Comparison of ENCODE assay signal across 16 mouse cellular contexts in the genomic region with DNA sequence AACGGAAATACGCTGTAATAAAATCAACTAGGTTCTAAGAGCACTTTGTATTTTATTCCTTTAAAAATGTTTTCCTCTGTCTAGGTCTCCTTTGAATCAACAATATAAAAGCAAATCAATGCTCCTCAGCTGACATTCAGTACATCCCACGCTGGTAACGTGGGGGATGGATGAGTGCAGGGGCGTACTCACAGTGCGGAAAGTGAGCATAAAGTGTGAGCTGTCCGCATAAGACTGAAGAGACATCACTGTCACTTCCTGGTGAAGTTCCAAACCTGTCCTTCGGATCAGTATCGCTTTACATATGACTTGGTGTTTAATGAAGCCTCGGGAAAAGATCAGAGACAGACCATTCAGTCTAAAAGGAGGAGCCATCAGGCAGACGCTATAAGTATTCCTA. TPM values are rescaled to one million over a fixed set of nuclear protein-coding genes. Genes with fewer than 3 reads are reported as not detected.
A peak's percentile ranks its signal among the peaks of the same experiment; 100 is the strongest.
DNase-seq lines count a peak whose midpoint lies in the region; ATAC-seq and TF ChIP-seq lines count a peak whose summit lies in the region.
"Had no signal": no experiment of that assay in that cellular context is flagged by ENCODE, and none has a peak within 500 bp of the region (broad histone marks: within the 10 kb centered on the region; RNA-seq: fewer than 3 reads in every experiment).

No protein-coding gene starts in this region.

- no peak overlapping the region for H3K27ac ChIP-seq in hindbrain, postnatal 0 days
- no peak overlapping the region for H3K27ac ChIP-seq in hindbrain, embryonic 12.5 days
- H3K27ac ChIP-seq in lung, embryonic 14.5 days (ENCODE audit: low read depth), result no peak overlapping the region
- H3K27ac ChIP-seq: limb, embryonic 15.5 days had no signal

- no peak for ATAC-seq in hindbrain, postnatal 0 days
- no peak for ATAC-seq in hindbrain, embryonic 12.5 days (ENCODE audit: low FRiP score)
- no peak for ATAC-seq in lung, embryonic 14.5 days (ENCODE audit: insufficient read depth)
- ATAC-seq: lung, postnatal 0 days had no signal

- H3K4me2 ChIP-seq in hindbrain, postnatal 0 days (ENCODE audit: low read depth, low read length), result 0 out of 2 replicates have a peak overlapping the region, but pooled peaks have one; percentile 0
- no peak overlapping the region for H3K4me2 ChIP-seq in hindbrain, embryonic 12.5 days (replicated peaks)
- H3K4me2 ChIP-seq in lung, embryonic 14.5 days, result peak overlapping the region; percentile 25
- H3K4me2 ChIP-seq: heart, embryonic 12.5 days; limb, embryonic 15.5 days had no signal

- no peaks in the 10 kb centered on the region for H3K27me3 ChIP-seq in hindbrain, postnatal 0 days (ENCODE audit: insufficient read depth, low read length)
- no peaks in the 10 kb centered on the region for H3K27me3 ChIP-seq in hindbrain, embryonic 12.5 days
- no peaks in the 10 kb centered on the region for H3K27me3 ChIP-seq in lung, embryonic 14.5 days (ENCODE audit: insufficient read depth, low read length)
- H3K27me3 ChIP-seq: heart, embryonic 12.5 days; limb, embryonic 15.5 days; megakaryocyte, embryonic 14.5 days had no signal

- H3K9me3 ChIP-seq in hindbrain, postnatal 0 days (ENCODE audit: low read length), result no peaks in the 10 kb centered on the region
- no peaks in the 10 kb centered on the region for H3K9me3 ChIP-seq in hindbrain, embryonic 12.5 days (replicated peaks)
- no peaks in the 10 kb centered on the region for H3K9me3 ChIP-seq in lung, embryonic 14.5 days (ENCODE audit: low read depth, low read length)
- H3K9me3 ChIP-seq: heart, embryonic 12.5 days; limb, embryonic 15.5 days; megakaryocyte, embryonic 14.5 days had no signal

- TF ChIP-seq CTCF in hindbrain, postnatal 0 days (IDR thresholded peaks at IDR 0.05; ENCODE audit: low read depth), result no peak
- TF ChIP-seq CTCF in lung, embryonic 14.5 days (IDR thresholded peaks at IDR 0.05; ENCODE audit: low read depth), result no peak
- no peak for TF ChIP-seq CTCF in brain, embryonic 14.5 days (IDR thresholded peaks at IDR 0.05; ENCODE audit: borderline replicate concordance, extremely low read depth, insufficient read depth, insufficient read length)

- no peak overlapping the region for H3K4me3 ChIP-seq in hindbrain, postnatal 0 days (ENCODE audit: low read length)
- no peak overlapping the region for H3K4me3 ChIP-seq in hindbrain, embryonic 12.5 days
- H3K4me3 ChIP-seq in lung, embryonic 14.5 days (ENCODE audit: low read depth, low read length), result no peak overlapping the region
- H3K4me3 ChIP-seq: heart, embryonic 12.5 days; limb, embryonic 15.5 days; megakaryocyte, embryonic 14.5 days had no signal

- DNase-seq in hindbrain, postnatal 0 days (ENCODE audit: low spot score), result no peak
- peak; percentile 32 for DNase-seq in lung, embryonic 14.5 days
- no peak for DNase-seq in lung, adult 18-20 months
- DNase-seq in brain, embryonic 14.5 days (ENCODE audit: low read depth), result peak; percentile 15
- peak; percentile 25 to 29 for DNase-seq in layer of hippocampus, postnatal 14 days (ENCODE audit: low spot score in 2 of 2)
- DNase-seq in adrenal gland, postnatal 10 days, result no peak
- DNase-seq in thymus, postnatal 14 days, result no peak
- DNase-seq: cerebellum, adult 11 months; gastrocnemius, postnatal 14 days; heart, postnatal 36 days; thymus, postnatal 36 days had no signal

- no peaks in the 10 kb centered on the region for H3K36me3 ChIP-seq in hindbrain, postnatal 0 days (ENCODE audit: insufficient read depth, low read length)
- no peaks in the 10 kb centered on the region for H3K36me3 ChIP-seq in hindbrain, embryonic 12.5 days
- no peaks in the 10 kb centered on the region for H3K36me3 ChIP-seq in lung, embryonic 14.5 days (ENCODE audit: insufficient read depth)
- H3K36me3 ChIP-seq: heart, embryonic 12.5 days; limb, embryonic 15.5 days had no signal

- no peak for TF ChIP-seq POLR2A in brain, embryonic 14.5 days (IDR thresholded peaks at IDR 0.05; ENCODE audit: borderline replicate concordance, extremely low read depth, insufficient read depth, insufficient read length, poor library complexity, severe bottlenecking)

- no peak overlapping the region for H3K9ac ChIP-seq in hindbrain, postnatal 0 days (replicated peaks; ENCODE audit: low read length)
- no peak overlapping the region for H3K9ac ChIP-seq in hindbrain, embryonic 12.5 days
- no peak overlapping the region for H3K9ac ChIP-seq in lung, embryonic 14.5 days
- H3K9ac ChIP-seq: heart, embryonic 12.5 days; limb, embryonic 15.5 days had no signal

- WGBS in hindbrain, postnatal 0 days, result 60% methylated on average over 11 of the region's 11 CpGs
- 81% methylated on average over 11 of the region's 11 CpGs for WGBS in hindbrain, embryonic 12.5 days
- WGBS in lung, embryonic 14.5 days, result 34% methylated on average over 11 of the region's 11 CpGs

- no peaks in the 10 kb centered on the region for H3K4me1 ChIP-seq in hindbrain, postnatal 0 days (ENCODE audit: insufficient read depth, low read length)
- no peaks in the 10 kb centered on the region for H3K4me1 ChIP-seq in hindbrain, embryonic 12.5 days
- no peaks in the 10 kb centered on the region for H3K4me1 ChIP-seq in lung, embryonic 14.5 days (ENCODE audit: insufficient read depth)
- H3K4me1 ChIP-seq: heart, embryonic 12.5 days; limb, embryonic 15.5 days; megakaryocyte, embryonic 14.5 days had no signal

RNA-seq across cellular contexts. Expression of gene Bank1, which starts 44.0 kb away (rescaled TPM):
- total RNA-seq in hindbrain, postnatal 0 days (2014; rRNA removed), result 0.10 and 0.25 TPM in 2 replicates
- polyA plus RNA-seq in hindbrain, postnatal 0 days (2015; fragmentation: Nextera tagmentation; extraction: Ambion mirVana), result 0.25 and 0.33 TPM in 2 replicates
- polyA plus RNA-seq in hindbrain, embryonic 12.5 days (2016; fragmentation: Nextera tagmentation; extraction: Ambion mirVana), result 0.49 and 0.61 TPM in 2 replicates
- polyA plus RNA-seq in lung, embryonic 14.5 days (2014; fragmentation: Nextera tagmentation; extraction: Ambion mirVana), result 0.72 and 0.74 TPM in 2 replicates
- 0.16 TPM in 2 replicates for polyA plus RNA-seq in brain, embryonic 14.5 days (2012; rRNA removed)
- 1 to 10 TPM; 1.1 to 1.5 TPM for total RNA-seq in layer of hippocampus, postnatal 14 days (2021)
- total RNA-seq in adrenal gland, postnatal 10 days (2021), result 1 to 10 TPM; 2.1 to 2.8 TPM

Comparison
In these comparisons a context has a peak if more than half of its experiments do, and no peak if none do; other contexts are left out.
1. DNase-seq: peak in lung, embryonic 14.5 days (single experiment), brain, embryonic 14.5 days (single experiment) and layer of hippocampus, postnatal 14 days (2 of 2); none in hindbrain, postnatal 0 days (single experiment), lung, adult 18-20 months (0 of 2), adrenal gland, postnatal 10 days (single experiment) and thymus, postnatal 14 days (single experiment).